Mouse (Mus musculus): ENCODE data around the gene Cacna2d2. TPM values are rescaled to one million over a fixed set of nuclear protein-coding genes. Genes with fewer than 3 reads are reported as not detected.
"Not testable (repeated sequence)": the region's sequence is repeated elsewhere in the genome, so short reads cannot be mapped to it uniquely, and the experiment has no call there.

Cacna2d2 gene
- polyA plus RNA-seq, 1 experiment from 2014 or later, result 2.6 TPM

DNA sequence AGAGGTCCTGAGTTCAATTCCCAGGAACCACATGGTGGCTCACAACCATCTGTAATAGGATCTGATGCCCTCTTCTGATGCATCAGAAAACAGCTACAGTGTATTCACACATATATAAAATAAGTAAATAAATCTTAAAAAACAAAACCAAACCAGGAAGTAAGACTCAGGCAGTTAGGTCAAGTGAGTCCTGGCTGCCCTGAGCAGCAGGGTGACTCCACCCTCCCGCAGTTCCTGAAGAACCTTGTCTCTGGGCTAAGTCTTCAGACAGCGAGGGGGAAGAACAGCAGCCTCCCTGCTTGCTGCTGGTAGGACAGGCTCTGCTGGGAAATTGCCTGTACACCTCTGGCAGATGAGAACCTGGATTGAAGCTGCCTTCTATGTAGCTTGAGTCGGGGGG is 156.9 kb downstream of the Cacna2d2 start:
- Histone ChIP-seq H3K4me3 (peak overlapping the region; percentile 77), H3K9ac (peak overlapping the region; percentile 44), H3K4me2 (peak overlapping the region; percentile 91), H3K4me1 (replicated peaks) (peaks cover 45% of the 10 kb centered on the region), H3K9me3 (replicated peaks) (no peaks in the 10 kb centered on the region), H3K27me3 (no peaks in the 10 kb centered on the region), H3K36me3 (peaks cover 44% of the 10 kb centered on the region), H3K27ac (peak overlapping the region; percentile 96)
- 44% methylated on average over 3 of the region's 3 CpGs for WGBS
- no peak for ATAC-seq (replicated peaks; ENCODE audit: insufficient number of reproducible peaks, insufficient read depth, low FRiP score, low read depth)

- Histone ChIP-seq H3K27ac (peak within 1 kb of the TSS; percentile 79), H3K9me3 (replicated peaks) (no peaks in the 10 kb centered on the region), H3K9ac (peak within 1 kb of the TSS; percentile 82), H3K27me3 (no peaks in the 10 kb centered on the region), H3K4me2 (peak within 1 kb of the TSS; percentile 80), H3K4me1 (replicated peaks) (peaks cover 42% of the 10 kb centered on the region), H3K4me3 (peak within 1 kb of the TSS; percentile 85), H3K36me3 (peaks cover 52% of the 10 kb centered on the region)
- peak; percentile 93 for ATAC-seq (replicated peaks; ENCODE audit: insufficient number of reproducible peaks, insufficient read depth, low FRiP score, low read depth)
- WGBS, result under 1% methylated on average over 46 of the region's 46 CpGs
Measured at GRCm38 (mm10) chr9:107563029-107563581, 163.7 kb downstream of the Cacna2d2 start, which contains the start of gene Tusc2. Tusc2 (plus strand) TSS chr9:107563255.

- Histone ChIP-seq H3K4me1 (replicated peaks) (peaks cover 54% of the 10 kb centered on the region), H3K4me3 (peak overlapping the region; percentile 14; the same call in 1 of the 2 replicates), H3K27ac (peak overlapping the region; percentile 89), H3K36me3 (peaks cover 27% of the 10 kb centered on the region), H3K4me2 (peak overlapping the region; percentile 85)
- WGBS, result 43% methylated on average over 5 of the region's 5 CpGs
- not testable (repeated sequence) for H3K9me3 ChIP-seq (replicated peaks); H3K27me3 ChIP-seq; H3K9ac ChIP-seq; ATAC-seq (replicated peaks; ENCODE audit: insufficient number of reproducible peaks, insufficient read depth, low FRiP score, low read depth)
Measured at GRCm38 (mm10) chr9:107565556-107565955, 166.1 kb downstream of the Cacna2d2 start.

GRCm38 (mm10) chr9:107566041-107566709 is 166.8 kb downstream of the Cacna2d2 start:
- 0 out of 2 replicates have a peak overlapping the region, but pooled peaks have one; percentile 7 for H3K4me3 ChIP-seq
- no peak for ATAC-seq (replicated peaks; ENCODE audit: insufficient number of reproducible peaks, insufficient read depth, low FRiP score, low read depth)
- 51% methylated on average over 15 of the region's 15 CpGs for WGBS
- no peaks in the 10 kb centered on the region for H3K27me3 ChIP-seq
- peak overlapping the region; percentile 85 for H3K4me2 ChIP-seq
- H3K27ac ChIP-seq, result peak overlapping the region; percentile 89
- H3K4me1 ChIP-seq (replicated peaks), result peaks cover 60% of the 10 kb centered on the region
- no peak overlapping the region for H3K9ac ChIP-seq
- peaks cover 21% of the 10 kb centered on the region for H3K36me3 ChIP-seq
- no peaks in the 10 kb centered on the region for H3K9me3 ChIP-seq (replicated peaks)

DNA sequence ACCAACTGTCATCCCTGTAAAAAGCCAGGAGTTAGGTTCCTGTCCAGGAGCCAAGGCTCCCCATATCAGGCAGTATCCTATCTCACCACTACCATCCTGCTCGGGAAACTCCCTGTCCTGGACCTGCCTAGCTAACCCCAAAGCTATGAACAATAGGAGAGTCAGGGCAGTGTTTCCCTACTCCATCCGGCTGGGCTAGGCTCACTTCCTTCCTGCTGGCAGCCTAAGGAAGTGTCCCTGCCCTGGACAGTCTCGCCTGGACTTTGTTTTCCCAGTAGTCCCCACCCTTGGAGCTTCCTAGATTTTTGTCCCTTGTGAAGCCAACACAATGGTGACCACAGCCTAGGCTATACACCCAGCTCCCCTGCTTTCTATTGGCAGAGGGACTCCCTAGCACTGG is 167.4 kb downstream of the Cacna2d2 start:
- peak overlapping the region; percentile 89 for H3K27ac ChIP-seq
- H3K9me3 ChIP-seq (replicated peaks), result no peaks in the 10 kb centered on the region
- 0 out of 2 replicates have a peak overlapping the region, but pooled peaks have one; percentile 7 for H3K4me3 ChIP-seq
- H3K27me3 ChIP-seq, result no peaks in the 10 kb centered on the region
- WGBS, result 55% methylated on average over 3 of the region's 3 CpGs
- H3K36me3 ChIP-seq, result peaks cover 17% of the 10 kb centered on the region
- no peak overlapping the region for H3K9ac ChIP-seq
- peaks cover 67% of the 10 kb centered on the region for H3K4me1 ChIP-seq (replicated peaks)
- H3K4me2 ChIP-seq, result peak overlapping the region; percentile 85
- peak; percentile 28 for ATAC-seq (replicated peaks; ENCODE audit: insufficient number of reproducible peaks, insufficient read depth, low FRiP score, low read depth)

DNA sequence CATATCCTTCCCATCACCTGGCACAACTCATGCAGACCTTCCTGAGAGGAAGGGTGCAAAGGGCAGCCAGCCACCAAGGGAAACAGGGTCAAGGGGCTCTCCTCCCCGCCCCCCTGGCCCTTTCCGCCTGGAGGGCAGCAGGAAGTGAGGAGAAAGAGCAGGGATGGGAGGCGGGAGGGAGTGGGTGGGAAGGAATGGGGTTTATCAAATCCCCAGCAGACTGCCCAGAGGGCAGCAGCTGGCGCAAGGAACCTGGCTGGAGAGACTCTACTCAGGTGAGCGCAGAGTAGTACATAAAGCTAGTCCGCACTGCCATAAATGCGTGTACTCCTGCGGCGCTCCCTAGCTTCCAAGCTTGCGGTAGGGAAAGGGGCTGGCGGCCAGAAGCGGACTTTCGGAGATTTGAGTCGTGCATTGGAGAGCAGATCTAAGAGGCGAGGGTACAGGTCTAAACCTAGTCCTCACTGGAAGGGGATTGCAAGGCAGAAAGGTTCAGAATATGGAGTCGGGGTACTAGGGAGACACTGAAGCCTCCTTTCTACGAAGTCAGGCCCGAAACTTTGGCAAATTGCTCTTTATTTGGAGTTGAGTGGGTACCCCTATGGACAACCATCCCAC is 168.4 kb downstream of the Cacna2d2 start, which contains the start of gene Hyal2:
TSS of gene Hyal2 (plus strand) at position 244 of the 618 bp plus-strand sequence.
- ATAC-seq (replicated peaks; ENCODE audit: insufficient number of reproducible peaks, insufficient read depth, low FRiP score, low read depth), result no peak
- 15% methylated on average over 18 of the region's 18 CpGs for WGBS
- Histone ChIP-seq H3K27me3 (no peaks in the 10 kb centered on the region), H3K4me1 (replicated peaks) (peaks cover 68% of the 10 kb centered on the region), H3K27ac (peak within 1 kb of the TSS; percentile 89), H3K9me3 (replicated peaks) (no peaks in the 10 kb centered on the region), H3K4me3 (peak within 1 kb of the TSS; percentile 89), H3K4me2 (peak within 1 kb of the TSS; percentile 85), H3K9ac (peak within 1 kb of the TSS; percentile 81), H3K36me3 (peaks cover 19% of the 10 kb centered on the region)

DNA sequence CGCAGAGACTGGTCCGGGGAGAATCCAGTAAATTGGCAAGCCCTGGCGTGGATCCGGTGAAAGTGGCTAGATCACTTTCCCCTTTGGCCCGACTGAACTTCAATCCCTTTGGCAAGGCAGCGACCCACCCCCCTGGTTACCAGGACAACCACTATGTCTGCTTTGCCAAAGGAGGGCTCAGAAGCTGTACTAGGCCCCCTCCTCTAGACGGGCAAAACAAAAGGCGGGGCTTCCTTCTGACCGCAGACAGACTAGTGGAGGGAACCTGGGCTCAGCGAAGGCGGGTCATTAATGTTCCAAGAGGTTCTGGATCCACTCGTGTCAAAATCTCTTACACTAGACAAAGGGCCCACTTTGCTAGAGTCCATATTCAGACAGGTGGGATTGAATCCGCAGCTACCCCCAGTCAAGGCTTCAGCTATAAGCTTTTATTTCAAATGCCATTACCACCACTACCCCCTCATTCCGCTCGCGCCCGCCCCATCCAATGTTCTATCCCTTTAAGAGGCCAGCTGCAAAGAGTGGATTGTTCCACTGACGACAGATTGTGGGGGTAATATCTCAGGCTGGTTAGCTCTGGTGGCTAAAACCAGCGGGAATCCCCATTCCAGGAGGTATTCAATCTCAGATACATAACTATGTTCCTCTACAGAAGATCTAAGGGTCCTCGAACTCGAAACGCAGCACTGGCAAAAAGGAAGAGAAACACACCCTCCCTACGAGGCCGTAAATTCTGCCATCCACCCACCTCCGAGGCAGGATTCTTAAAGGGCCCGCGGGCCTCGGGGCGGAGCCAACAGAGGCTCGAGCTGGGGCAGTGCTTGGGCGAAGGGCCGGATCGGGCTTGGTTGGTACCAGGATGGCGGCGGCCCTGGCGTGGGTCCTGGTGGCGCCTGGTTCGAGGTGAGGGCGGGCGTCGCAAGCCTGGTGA is 169.2 kb downstream of the Cacna2d2 start:
- WGBS, result under 1% methylated on average over 41 of the region's 41 CpGs
- peak; percentile 71 for ATAC-seq (replicated peaks; ENCODE audit: insufficient number of reproducible peaks, insufficient read depth, low FRiP score, low read depth)

DNA sequence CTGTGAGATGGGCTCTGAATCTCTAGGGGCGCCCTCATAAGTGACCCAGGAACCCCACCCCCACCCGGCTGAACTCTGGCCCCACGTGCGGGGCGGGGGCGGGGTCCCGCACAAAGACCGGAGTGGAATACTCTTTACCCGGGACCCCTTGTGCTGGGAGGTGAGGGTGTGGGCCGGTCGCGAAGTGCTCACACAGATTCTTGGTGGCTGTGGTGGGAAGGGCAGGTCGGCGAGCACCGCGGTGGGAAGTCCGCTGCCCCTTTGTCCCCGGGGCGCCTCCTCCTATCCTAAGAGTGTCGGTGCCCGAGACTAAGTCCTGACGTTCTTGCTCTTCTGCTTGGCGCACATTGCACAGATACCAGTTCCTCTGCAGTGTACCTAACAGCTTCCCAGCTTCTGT is 169.9 kb downstream of the Cacna2d2 start:
- H3K27ac ChIP-seq, result peak overlapping the region; percentile 89
- no peaks in the 10 kb centered on the region for H3K27me3 ChIP-seq
- peak overlapping the region; percentile 89 for H3K4me3 ChIP-seq
- H3K9me3 ChIP-seq (replicated peaks), result no peaks in the 10 kb centered on the region
- peak overlapping the region; percentile 85 for H3K4me2 ChIP-seq
- peaks cover 59% of the 10 kb centered on the region for H3K4me1 ChIP-seq (replicated peaks)
- H3K36me3 ChIP-seq, result peaks cover 30% of the 10 kb centered on the region
- peak overlapping the region; percentile 81 for H3K9ac ChIP-seq
- WGBS, result under 1% methylated on average over 23 of the region's 23 CpGs
- peak; percentile 4 for ATAC-seq (replicated peaks; ENCODE audit: insufficient number of reproducible peaks, insufficient read depth, low FRiP score, low read depth)

More for the DNA sequence above, 169.2 kb downstream of the Cacna2d2 start:
- Histone ChIP-seq H3K4me1 (replicated peaks) (peaks cover 66% of the 10 kb centered on the region), H3K9me3 (replicated peaks) (no peaks in the 10 kb centered on the region), H3K36me3 (peaks cover 26% of the 10 kb centered on the region), H3K4me3 (peak overlapping the region; percentile 89), H3K9ac (peak overlapping the region; percentile 81), H3K27ac (peak overlapping the region; percentile 89), H3K4me2 (peak overlapping the region; percentile 85), H3K27me3 (no peaks in the 10 kb centered on the region)

DNA sequence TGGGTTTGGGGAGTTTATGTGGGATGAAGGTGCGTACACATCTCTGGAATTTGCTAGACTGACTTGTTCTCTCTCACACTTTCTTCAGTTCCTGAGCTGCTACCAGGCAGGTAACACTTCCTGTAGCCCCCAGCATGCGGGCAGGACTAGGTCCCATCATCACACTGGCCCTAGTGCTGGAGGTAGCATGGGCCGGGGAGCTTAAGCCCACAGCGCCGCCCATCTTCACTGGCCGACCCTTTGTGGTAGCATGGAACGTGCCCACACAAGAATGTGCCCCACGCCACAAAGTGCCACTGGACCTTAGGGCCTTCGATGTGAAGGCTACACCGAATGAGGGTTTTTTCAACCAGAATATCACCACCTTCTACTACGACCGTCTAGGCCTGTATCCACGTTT is 170.6 kb downstream of the Cacna2d2 start:
- Histone ChIP-seq H3K4me2 (peak overlapping the region; percentile 85), H3K9ac (peak overlapping the region; percentile 81), H3K27ac (peak overlapping the region; percentile 89), H3K4me3 (peak overlapping the region; percentile 89), H3K36me3 (peaks cover 32% of the 10 kb centered on the region), H3K9me3 (replicated peaks) (no peaks in the 10 kb centered on the region), H3K4me1 (replicated peaks) (peaks cover 56% of the 10 kb centered on the region), H3K27me3 (no peaks in the 10 kb centered on the region)
- ATAC-seq (replicated peaks; ENCODE audit: insufficient number of reproducible peaks, insufficient read depth, low FRiP score, low read depth), result no peak
- 47% methylated on average over 13 of the region's 13 CpGs for WGBS

GRCm38 (mm10) chr9:107570845-107571244 is 171.4 kb downstream of the Cacna2d2 start:
- no peaks in the 10 kb centered on the region for H3K27me3 ChIP-seq
- peak overlapping the region; percentile 27 for H3K27ac ChIP-seq
- WGBS, result 45% methylated on average over 21 of the region's 21 CpGs
- no peak for ATAC-seq (replicated peaks; ENCODE audit: insufficient number of reproducible peaks, insufficient read depth, low FRiP score, low read depth)
- H3K9me3 ChIP-seq (replicated peaks), result no peaks in the 10 kb centered on the region
- H3K4me2 ChIP-seq, result peak overlapping the region; percentile 85
- peak overlapping the region; percentile 89 for H3K4me3 ChIP-seq
- peaks cover 29% of the 10 kb centered on the region for H3K36me3 ChIP-seq
- peak overlapping the region; percentile 30 for H3K9ac ChIP-seq
- H3K4me1 ChIP-seq (replicated peaks), result peaks cover 55% of the 10 kb centered on the region

Measured in heart, embryonic 15.5 days (tissue).